Mouse (Mus musculus) cortical plate, adult 2 months (tissue): ENCODE data around the gene Pbld2.

Experiments
- CTCF ChIP-seq: fragments of 200-500 bp; IDR thresholded peaks from 2 replicates; pipeline ENCODE4 v1.5.1; 2011; ENCODE audit warnings: mild to moderate bottlenecking, control low read depth, low read length; ENCODE audit not compliant: insufficient read depth; ENCODE audit errors: extremely low read depth
- POLR2A ChIP-seq: fragments of 200-500 bp; IDR thresholded peaks from 2 replicates; pipeline ENCODE4 v1.6.1; 2011; ENCODE audit warnings: mild to moderate bottlenecking, low read length, control low read depth; ENCODE audit not compliant: insufficient read depth; ENCODE audit errors: extremely low read depth

- TF ChIP-seq POLR2A (no peak), CTCF (no peak)
Observed at GRCm38 (mm10) chr10:63022541-63023120, 1.5 kb upstream of the Pbld2 start.
